Comparison of ENCODE assay signal across 12 mouse cellular contexts in genomic region chr13:99647661-99648204, GRCm38 (mm10).
DNase-seq lines count a peak whose midpoint lies in the region; ATAC-seq and TF ChIP-seq lines count a peak whose summit lies in the region.
"Had no signal": no experiment of that assay in that cellular context is flagged by ENCODE, and none has a peak within 500 bp of the region (broad histone marks: within the 10 kb centered on the region; RNA-seq: fewer than 3 reads in every experiment).

No protein-coding gene starts in this region.

- no peak overlapping the region for H3K4me2 ChIP-seq in liver, postnatal 0 days (ENCODE audit: low read depth, low read length)
- no peak overlapping the region for H3K4me2 ChIP-seq in liver, embryonic 12.5 days
- H3K4me2 ChIP-seq: forebrain, embryonic 13.5 days had no signal

- intact Hi-C loops in heart, postnatal 10 days (cut with DNase I): no loop called here

- no peaks in the 10 kb centered on the region for H3K36me3 ChIP-seq in liver, postnatal 0 days (replicated peaks; ENCODE audit: insufficient read depth, low read length)
- H3K36me3 ChIP-seq in liver, embryonic 12.5 days: no peaks in the 10 kb centered on the region
- no peaks in the 10 kb centered on the region for H3K36me3 ChIP-seq in limb, embryonic 10.5 days

- peak; percentile 41; the same call in 1 of the 2 replicates for ATAC-seq in liver, postnatal 0 days
- no peak for ATAC-seq in liver, embryonic 12.5 days
- ATAC-seq in activated CD4-positive, CD25-positive, alpha-beta regulatory T cell, adult 4 months: peak; percentile 65
- ATAC-seq: forebrain, embryonic 13.5 days had no signal

- no peak overlapping the region for H3K4me3 ChIP-seq in liver, postnatal 0 days (ENCODE audit: low read depth, low read length)
- H3K4me3 ChIP-seq in liver, embryonic 12.5 days: no peak overlapping the region
- H3K4me3 ChIP-seq in limb, embryonic 10.5 days: no peak overlapping the region
- H3K4me3 ChIP-seq: forebrain, embryonic 13.5 days; layer of hippocampus, adult 2 months had no signal

- no peaks in the 10 kb centered on the region for H3K9me3 ChIP-seq in liver, postnatal 0 days (ENCODE audit: low read length)
- no peaks in the 10 kb centered on the region for H3K9me3 ChIP-seq in liver, embryonic 12.5 days (replicated peaks)
- no peaks in the 10 kb centered on the region for H3K9me3 ChIP-seq in limb, embryonic 10.5 days (replicated peaks)
- H3K9me3 ChIP-seq: forebrain, embryonic 13.5 days had no signal

- no peak overlapping the region for H3K9ac ChIP-seq in liver, postnatal 0 days (replicated peaks)
- H3K9ac ChIP-seq in liver, embryonic 12.5 days: no peak overlapping the region
- H3K9ac ChIP-seq: forebrain, embryonic 13.5 days had no signal

- WGBS in liver, postnatal 0 days (ENCODE audit: insufficient replicate concordance): 44% methylated on average over 6 of the region's 6 CpGs
- 30% methylated on average over 6 of the region's 6 CpGs for WGBS in liver, embryonic 12.5 days (ENCODE audit: insufficient replicate concordance)
- WGBS in limb, embryonic 10.5 days: 79% methylated on average over 6 of the region's 6 CpGs

- no peak overlapping the region for H3K27ac ChIP-seq in liver, postnatal 0 days (ENCODE audit: low read depth)
- H3K27ac ChIP-seq in liver, embryonic 12.5 days: no peak overlapping the region
- no peak overlapping the region for H3K27ac ChIP-seq in limb, embryonic 10.5 days
- H3K27ac ChIP-seq: forebrain, embryonic 13.5 days; layer of hippocampus, adult 2 months had no signal

- no peak for TF ChIP-seq EP300 in liver, postnatal 0 days (IDR thresholded peaks at IDR 0.05; ENCODE audit: low read depth)

- no peak for TF ChIP-seq CTCF in liver, postnatal 0 days (IDR thresholded peaks at IDR 0.05; ENCODE audit: low read depth)

- H3K27me3 ChIP-seq in liver, postnatal 0 days (ENCODE audit: insufficient read depth, low read length): no peaks in the 10 kb centered on the region
- H3K27me3 ChIP-seq in liver, embryonic 12.5 days (replicated peaks): no peaks in the 10 kb centered on the region
- H3K27me3 ChIP-seq in limb, embryonic 10.5 days (ENCODE audit: low read depth, poor library complexity, severe bottlenecking): 0 out of 2 replicates have a peak, but pooled peaks cover 2% of the 10 kb centered on the region
- H3K27me3 ChIP-seq: forebrain, embryonic 13.5 days had no signal

- DNase-seq in heart, adult 11 months: peak; percentile 76
- DNase-seq in heart, postnatal 10 days: no peak
- no peak for DNase-seq in liver, postnatal 0 days
- DNase-seq in induced T-regulatory cell, adult 2 months (ENCODE audit: low read depth): peak; percentile 55
- DNase-seq in right cerebral cortex, postnatal 14 days: no peak
- DNase-seq in limb, embryonic 10.5 days (ENCODE audit: low spot score): no peak
- DNase-seq: gastrocnemius, postnatal 36 days; kidney, adult 8-10 months had no signal

- H3K4me1 ChIP-seq in liver, postnatal 0 days (ENCODE audit: insufficient read depth): no peaks in the 10 kb centered on the region
- H3K4me1 ChIP-seq in liver, embryonic 12.5 days: no peaks in the 10 kb centered on the region
- peaks cover 9% of the 10 kb centered on the region for H3K4me1 ChIP-seq in limb, embryonic 10.5 days

Comparison
In these comparisons a context has a peak if more than half of its experiments do, and no peak if none do; other contexts are left out.
1. DNase-seq: peak in heart, adult 11 months (single experiment) and induced T-regulatory cell, adult 2 months (single experiment); none in heart, postnatal 10 days (0 of 2), liver, postnatal 0 days (single experiment), right cerebral cortex, postnatal 14 days (single experiment) and limb, embryonic 10.5 days (single experiment).